Mouse (Mus musculus) gastrocnemius, adult 2 months (tissue): ENCODE measurements at regions not wholly inside any gene's neighbourhood (a gene's known extent, or its start where the extent isn't known, plus 50 kb on each side); places are given as distances from the start of the nearest gene placed in this dataset.
A peak's percentile ranks its signal among the peaks of the same experiment; 100 is the strongest.

Source experiments
- DNase-seq: peaks from one replicate; pipeline ENCODE4 v3.0.0; 2022
- H3K27ac ChIP-seq: fragments of 200-600 bp; 2 replicates; pipeline ENCODE4 v1.8.1; 2022; ENCODE audit warnings: mild to moderate bottlenecking
- H3K4me3 ChIP-seq: fragments of 200-600 bp; 2 replicates; pipeline ENCODE4 v1.8.1; 2022; ENCODE audit warnings: mild to moderate bottlenecking, moderate library complexity
- CTCF ChIP-seq: fragments of 200-600 bp; IDR thresholded peaks from 2 replicates; pipeline ENCODE4 v1.8.1; 2022; ENCODE audit warnings: antibody characterized with exemption, mild to moderate bottlenecking, moderate library complexity
- intact Hi-C: fragments of 180-260 bp; cut with DNase I; formaldehyde crosslinking; loops from one replicate; pipeline ENCODE4 v1.15.1; 2025

DNA sequence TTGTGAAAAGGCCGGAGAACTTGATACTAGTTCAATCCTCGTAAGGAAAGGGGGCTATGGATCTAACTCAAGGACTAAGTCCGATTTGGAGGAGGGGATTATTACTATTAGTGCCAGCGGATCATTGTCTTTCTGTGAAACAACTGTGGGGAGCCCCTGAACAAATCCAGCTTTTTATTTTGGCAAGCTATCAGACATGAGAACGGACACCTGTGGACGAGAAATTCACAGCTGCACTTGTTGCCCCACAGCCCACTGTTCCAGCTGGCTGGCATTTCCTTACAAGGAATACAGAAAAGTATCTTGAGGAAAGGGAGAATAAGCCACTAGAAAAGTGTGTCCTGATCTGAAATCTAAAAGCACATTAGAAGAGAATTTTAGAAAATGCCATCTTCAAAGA lies 363.9 kb upstream of the Itga1 start:
- no peak for TF ChIP-seq CTCF

DNA sequence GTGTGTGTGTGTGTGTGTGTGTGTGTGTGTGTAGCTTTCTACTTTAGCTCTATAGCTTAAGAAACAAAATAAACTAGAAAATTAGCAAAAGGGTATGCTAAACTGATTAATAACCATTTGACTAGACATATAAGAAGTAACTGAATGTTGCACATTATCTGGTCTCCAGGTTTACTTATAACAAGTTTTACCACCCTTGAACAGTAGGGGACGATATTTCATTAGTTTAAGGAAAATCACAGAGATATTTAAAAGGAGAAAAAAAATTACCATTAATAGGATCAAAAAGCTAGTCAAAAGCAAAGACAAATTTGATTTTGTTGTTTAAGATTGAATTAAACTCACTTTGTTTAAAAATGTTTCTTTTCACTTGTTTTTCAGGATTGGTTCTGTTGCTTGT lies 349.5 kb upstream of the Itga1 start:
- intact Hi-C loops = no loop called here
- no peak for DNase-seq
- Histone ChIP-seq H3K27ac (no peak overlapping the region), H3K4me3 (no peak overlapping the region)
- peak; percentile 41 for TF ChIP-seq CTCF

More for the DNA sequence above, 363.9 kb upstream of the Itga1 start:
- DNase-seq = no peak
- intact Hi-C loops = no loop called here
- Histone ChIP-seq H3K4me3 (no peak overlapping the region), H3K27ac (no peak overlapping the region)

- Histone ChIP-seq H3K4me3 (no peak overlapping the region), H3K27ac (no peak overlapping the region)
- intact Hi-C loops = no loop called here
- no peak for DNase-seq
- no peak for TF ChIP-seq CTCF
These were observed 325.6 kb upstream of the Itga1 start for GRCm38 (mm10) chr13:115427091-115428033.

DNA sequence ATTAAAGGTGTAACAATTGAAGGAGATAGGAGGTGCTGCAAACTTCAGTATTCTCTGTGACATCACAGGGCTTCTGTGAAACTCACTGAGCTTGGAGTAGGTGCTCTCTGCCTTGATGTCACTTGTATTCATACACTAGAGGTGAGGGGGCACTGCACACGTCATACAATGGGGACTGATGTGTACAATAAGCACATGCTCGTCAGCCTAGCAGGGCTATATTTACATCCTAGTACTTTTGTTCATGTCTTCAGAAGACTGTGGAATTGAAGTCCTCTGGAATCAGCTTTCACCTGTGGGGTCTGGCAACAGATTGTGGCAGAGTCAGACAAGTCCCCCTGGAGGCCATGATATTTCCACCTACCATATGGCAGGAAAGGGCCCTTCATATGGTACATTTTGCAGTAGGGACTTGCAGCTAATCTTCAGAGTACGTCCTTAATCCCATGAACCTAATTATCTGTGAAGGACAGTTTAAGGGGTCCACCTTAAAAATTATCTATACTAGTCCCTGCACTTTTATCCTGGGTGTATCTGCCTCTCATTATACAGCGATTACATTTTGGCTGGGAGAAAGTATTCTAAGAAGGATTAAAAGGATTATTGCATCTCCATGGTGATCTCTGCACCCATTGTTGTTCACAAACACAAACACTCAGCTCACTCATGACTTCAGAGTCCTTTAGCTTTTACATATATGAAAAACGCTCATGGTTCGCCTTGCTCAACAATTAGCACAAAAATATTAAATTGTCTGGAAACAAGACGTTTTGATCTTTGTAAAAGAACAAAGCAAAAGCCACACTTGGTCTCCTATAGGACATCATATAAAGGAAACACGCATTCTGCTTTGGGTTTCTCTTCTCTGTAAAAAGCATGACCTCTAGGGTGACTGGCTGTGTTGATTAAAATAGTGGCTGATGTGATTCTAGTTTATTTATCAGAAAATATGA lies 324.1 kb upstream of the Itga1 start:
- no peak for TF ChIP-seq CTCF
- no peak for DNase-seq
- Histone ChIP-seq H3K4me3 (no peak overlapping the region), H3K27ac (no peak overlapping the region)
- intact Hi-C loops = no loop called here

DNA sequence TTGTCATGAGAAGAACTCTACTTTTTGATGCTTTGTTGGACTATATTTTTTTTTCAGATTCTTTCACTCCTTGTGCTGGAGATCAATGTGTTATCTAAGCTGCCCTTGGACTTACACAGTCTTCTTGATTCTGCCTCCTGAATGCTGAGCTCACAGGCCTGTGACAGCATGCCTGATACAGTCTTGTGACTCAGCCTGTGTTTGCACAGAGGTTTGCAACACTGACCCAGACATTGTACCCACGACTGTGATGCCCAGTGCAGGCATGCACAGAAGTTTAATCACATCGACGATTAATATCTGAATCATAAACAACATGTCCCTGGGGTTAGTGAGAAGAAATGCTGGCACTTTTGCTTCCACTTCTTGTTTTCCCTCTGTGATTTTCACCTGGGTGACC lies 322.0 kb upstream of the Itga1 start:
- Histone ChIP-seq H3K4me3 (no peak overlapping the region), H3K27ac (no peak overlapping the region)
- no peak for DNase-seq
- intact Hi-C loops = no loop called here
- TF ChIP-seq CTCF = no peak

DNA sequence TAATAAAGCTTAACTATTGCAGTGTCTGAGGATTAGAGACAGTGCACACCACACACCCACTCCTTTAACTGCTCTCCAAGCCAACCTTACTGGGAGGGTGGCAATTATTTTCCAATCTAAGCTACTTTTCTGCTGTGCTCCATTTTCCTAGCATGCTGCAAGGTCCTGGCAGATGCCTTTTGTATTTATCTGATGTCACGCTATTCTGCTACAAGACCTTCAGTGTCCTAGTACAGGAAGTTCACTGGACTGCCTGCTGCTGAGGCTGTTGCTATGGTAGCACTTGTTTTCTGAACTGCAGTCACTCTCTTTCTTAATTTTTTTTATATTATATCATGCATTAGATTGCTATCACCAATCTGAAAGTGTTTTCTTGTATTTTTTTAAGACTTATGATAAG lies 319.7 kb upstream of the Itga1 start:
- no peak for DNase-seq
- Histone ChIP-seq H3K27ac (no peak overlapping the region), H3K4me3 (no peak overlapping the region)
- intact Hi-C loops = no loop called here
- TF ChIP-seq CTCF = no peak

DNA sequence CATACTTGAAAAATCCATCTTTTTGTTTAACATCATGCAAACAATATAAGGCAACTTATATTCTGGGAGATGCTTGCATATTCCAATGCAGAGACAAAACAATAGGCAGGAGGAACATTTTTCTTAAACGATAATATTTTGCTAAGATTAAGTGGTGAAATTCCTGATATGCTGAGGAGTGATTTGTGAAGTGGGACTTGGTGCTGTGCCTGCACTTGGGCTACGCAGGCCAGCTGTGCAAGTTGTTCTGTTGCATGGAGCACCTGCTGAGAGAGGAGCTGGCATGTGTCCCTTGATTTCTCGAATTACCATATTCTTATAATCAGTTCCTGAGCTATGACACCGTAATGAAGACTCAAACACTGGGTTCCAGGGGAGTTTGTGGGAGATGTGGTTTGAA lies 316.1 kb upstream of the Itga1 start:
- Histone ChIP-seq H3K27ac (no peak overlapping the region), H3K4me3 (no peak overlapping the region)
- intact Hi-C loops = no loop called here
- no peak for TF ChIP-seq CTCF
- DNase-seq = no peak

DNA sequence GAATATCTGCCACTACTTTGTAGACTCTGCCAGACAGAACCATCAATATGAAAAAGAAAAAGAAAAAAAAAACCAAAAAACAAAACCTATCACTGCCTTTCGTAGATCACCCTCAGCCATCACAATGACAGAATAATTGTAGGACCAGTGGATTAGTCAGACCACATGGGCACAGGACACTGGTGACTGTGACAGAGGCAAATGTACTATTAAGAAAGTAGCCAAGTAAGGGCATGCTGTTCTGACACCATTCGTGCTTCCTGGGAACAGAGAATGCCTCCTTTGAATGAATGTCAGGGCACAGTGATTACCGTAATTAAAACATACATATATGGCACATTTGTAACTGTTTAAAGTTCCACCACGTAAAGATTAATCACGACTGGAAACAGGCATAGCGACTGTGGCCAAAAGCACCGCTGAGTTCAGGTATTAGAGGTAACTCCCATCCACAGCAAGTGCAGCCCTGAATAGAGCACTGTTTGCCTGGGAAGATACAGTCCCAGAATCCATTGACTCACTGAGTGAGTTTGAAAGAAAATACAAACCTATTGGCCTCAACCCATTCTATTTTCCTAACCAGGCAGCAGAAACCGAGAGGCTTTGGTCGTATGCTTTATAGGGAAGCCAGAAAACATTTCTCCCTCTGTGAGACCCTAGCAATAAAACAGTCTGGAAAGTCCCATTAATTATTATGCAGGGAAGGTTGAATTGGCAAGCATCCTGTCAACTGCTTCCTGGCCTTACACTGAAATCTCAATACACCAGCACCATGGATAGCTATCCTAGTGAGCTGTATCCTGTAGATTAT lies 312.2 kb upstream of the Itga1 start:
- Histone ChIP-seq H3K4me3 (no peak overlapping the region), H3K27ac (no peak overlapping the region)
- DNase-seq = no peak
- intact Hi-C loops = no loop called here
- no peak for TF ChIP-seq CTCF

GRCm38 (mm10) chr13:115405916-115406315 lies 304.2 kb upstream of the Itga1 start:
- intact Hi-C loops = no loop called here
- no peak overlapping the region for H3K27ac ChIP-seq
- no peak for DNase-seq
- no peak overlapping the region for H3K4me3 ChIP-seq
- no peak for TF ChIP-seq CTCF

DNA sequence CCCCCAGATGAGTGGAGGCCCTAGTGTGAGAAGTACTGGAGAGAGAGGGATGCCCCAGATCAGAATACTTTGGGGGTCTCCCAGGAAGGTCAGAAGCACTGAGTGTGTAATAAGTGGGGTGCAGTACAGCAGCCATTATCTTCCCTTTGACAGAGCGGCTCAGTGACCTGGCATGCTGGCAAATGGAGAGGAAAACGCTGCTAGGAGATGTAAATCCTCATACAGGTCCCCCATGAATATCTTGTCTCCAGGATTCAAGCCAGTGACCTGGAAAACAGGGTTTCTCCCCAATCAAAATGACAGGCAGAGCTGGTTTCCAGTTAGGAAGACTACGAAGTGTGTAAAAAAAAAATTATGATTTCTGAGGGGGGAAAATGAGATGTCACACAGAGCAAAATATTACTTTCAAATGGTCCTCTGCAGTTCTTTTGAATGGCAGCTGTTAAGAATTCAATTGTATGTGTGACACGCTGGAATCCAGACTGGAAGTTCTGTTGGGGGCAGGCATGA lies 299.0 kb upstream of the Itga1 start:
- intact Hi-C loops = no loop called here
- no peak overlapping the region for H3K4me3 ChIP-seq
- no peak for TF ChIP-seq CTCF
- no peak overlapping the region for H3K27ac ChIP-seq
- no peak for DNase-seq

- no peak overlapping the region for H3K4me3 ChIP-seq
- no peak for DNase-seq
- no peak for TF ChIP-seq CTCF
- intact Hi-C loops = no loop called here
- H3K27ac ChIP-seq = no peak overlapping the region
These were observed 277.9 kb upstream of the Itga1 start for GRCm38 (mm10) chr13:115379682-115380081.
